Mouse (Mus musculus): ENCODE measurements at regions not wholly inside any gene's neighbourhood (a gene's known extent, or its start where the extent isn't known, plus 50 kb on each side); places are given as distances from the start of the nearest gene placed in this dataset.
A peak's percentile ranks its signal among the peaks of the same experiment; 100 is the strongest.

GRCm38 (mm10) chr17:84097286-84097685, 90.5 kb downstream of the Zfp36l2 start:
- Histone ChIP-seq H3K27ac (ENCODE audit: insufficient read depth, low read length) (peak overlapping the region; percentile 96), H3K4me3 (ENCODE audit: insufficient read depth, low read length) (no peak overlapping the region; the same call in 1 of the 2 replicates), H3K4me1 (ENCODE audit: control insufficient read depth, insufficient read depth, low read length) (0 out of 2 replicates have a peak, but pooled peaks cover 1% of the 10 kb centered on the region)
- TF ChIP-seq CTCF (IDR thresholded peaks at IDR 0.05; ENCODE audit: extremely low read depth, insufficient read depth, low read length), result no peak
- TF ChIP-seq POLR2A (IDR thresholded peaks at IDR 0.05; ENCODE audit: extremely low read depth, insufficient read depth, low read length), result no peak

GRCm38 (mm10) chr17:84096345-84097260, 91.1 kb downstream of the Zfp36l2 start:
- no peak for TF ChIP-seq CTCF (IDR thresholded peaks at IDR 0.05; ENCODE audit: extremely low read depth, insufficient read depth, low read length)
- TF ChIP-seq POLR2A (IDR thresholded peaks at IDR 0.05; ENCODE audit: extremely low read depth, insufficient read depth, low read length), result no peak
- 0 out of 2 replicates have a peak, but pooled peaks cover 1% of the 10 kb centered on the region for H3K4me1 ChIP-seq (ENCODE audit: control insufficient read depth, insufficient read depth, low read length)
- peak overlapping the region; percentile 19; the same call in 1 of the 2 replicates for H3K4me3 ChIP-seq (ENCODE audit: insufficient read depth, low read length)

GRCm38 (mm10) chr17:84095829-84096228, 91.9 kb downstream of the Zfp36l2 start:
- Histone ChIP-seq H3K27ac (ENCODE audit: insufficient read depth, low read length) (no peak overlapping the region), H3K4me3 (ENCODE audit: insufficient read depth, low read length) (no peak overlapping the region), H3K4me1 (ENCODE audit: control insufficient read depth, insufficient read depth, low read length) (0 out of 2 replicates have a peak, but pooled peaks cover 1% of the 10 kb centered on the region)
- TF ChIP-seq CTCF (IDR thresholded peaks at IDR 0.05; ENCODE audit: extremely low read depth, insufficient read depth, low read length), result no peak
- no peak for TF ChIP-seq POLR2A (IDR thresholded peaks at IDR 0.05; ENCODE audit: extremely low read depth, insufficient read depth, low read length)

More at GRCm38 (mm10) chr17:84096345-84097260, 91.1 kb downstream of the Zfp36l2 start:
- H3K27ac ChIP-seq (ENCODE audit: insufficient read depth, low read length), result peak overlapping the region; percentile 96

GRCm38 (mm10) chr17:84095089-84095488, 92.7 kb downstream of the Zfp36l2 start:
- TF ChIP-seq CTCF (IDR thresholded peaks at IDR 0.05; ENCODE audit: extremely low read depth, insufficient read depth, low read length), result no peak

GRCm38 (mm10) chr17:84086394-84086793, 101.4 kb downstream of the Zfp36l2 start:
- TF ChIP-seq CTCF (IDR thresholded peaks at IDR 0.05; ENCODE audit: extremely low read depth, insufficient read depth, low read length), result no peak
- TF ChIP-seq POLR2A (IDR thresholded peaks at IDR 0.05; ENCODE audit: extremely low read depth, insufficient read depth, low read length), result no peak
- H3K27ac ChIP-seq (ENCODE audit: insufficient read depth, low read length), result no peak overlapping the region
- peaks cover 2% of the 10 kb centered on the region; the same call in 1 of the 2 replicates for H3K4me1 ChIP-seq (ENCODE audit: control insufficient read depth, insufficient read depth, low read length)

More at GRCm38 (mm10) chr17:84095089-84095488, 92.7 kb downstream of the Zfp36l2 start:
- Histone ChIP-seq H3K4me1 (ENCODE audit: control insufficient read depth, insufficient read depth, low read length) (0 out of 2 replicates have a peak, but pooled peaks cover 1% of the 10 kb centered on the region), H3K4me3 (ENCODE audit: insufficient read depth, low read length) (no peak overlapping the region), H3K27ac (ENCODE audit: insufficient read depth, low read length) (no peak overlapping the region)

GRCm38 (mm10) chr17:84085721-84086120, 102.0 kb downstream of the Zfp36l2 start:
- H3K27ac ChIP-seq (ENCODE audit: insufficient read depth, low read length), result no peak overlapping the region
- H3K4me1 ChIP-seq (ENCODE audit: control insufficient read depth, insufficient read depth, low read length), result peaks cover 2% of the 10 kb centered on the region; the same call in 1 of the 2 replicates
- no peak for TF ChIP-seq CTCF (IDR thresholded peaks at IDR 0.05; ENCODE audit: extremely low read depth, insufficient read depth, low read length)
- no peak for TF ChIP-seq POLR2A (IDR thresholded peaks at IDR 0.05; ENCODE audit: extremely low read depth, insufficient read depth, low read length)

More at GRCm38 (mm10) chr17:84086394-84086793, 101.4 kb downstream of the Zfp36l2 start:
- H3K4me3 ChIP-seq (ENCODE audit: insufficient read depth, low read length), result no peak overlapping the region

GRCm38 (mm10) chr17:84085232-84085631, 102.5 kb downstream of the Zfp36l2 start:
- TF ChIP-seq POLR2A (IDR thresholded peaks at IDR 0.05; ENCODE audit: extremely low read depth, insufficient read depth, low read length), result no peak
- H3K4me1 ChIP-seq (ENCODE audit: control insufficient read depth, insufficient read depth, low read length), result peaks cover 2% of the 10 kb centered on the region; the same call in 1 of the 2 replicates
- no peak overlapping the region for H3K27ac ChIP-seq (ENCODE audit: insufficient read depth, low read length)

More at GRCm38 (mm10) chr17:84085721-84086120, 102.0 kb downstream of the Zfp36l2 start:
- H3K4me3 ChIP-seq (ENCODE audit: insufficient read depth, low read length), result no peak overlapping the region

GRCm38 (mm10) chr17:84083307-84084263, 104.2 kb downstream of the Zfp36l2 start:
- H3K27ac ChIP-seq (ENCODE audit: insufficient read depth, low read length), result no peak overlapping the region
- TF ChIP-seq POLR2A (IDR thresholded peaks at IDR 0.05; ENCODE audit: extremely low read depth, insufficient read depth, low read length) (no peak), CTCF (IDR thresholded peaks at IDR 0.05; ENCODE audit: extremely low read depth, insufficient read depth, low read length) (no peak)
- peaks cover 2% of the 10 kb centered on the region; the same call in 1 of the 2 replicates for H3K4me1 ChIP-seq (ENCODE audit: control insufficient read depth, insufficient read depth, low read length)
- H3K4me3 ChIP-seq (ENCODE audit: insufficient read depth, low read length), result no peak overlapping the region

More at GRCm38 (mm10) chr17:84085232-84085631, 102.5 kb downstream of the Zfp36l2 start:
- no peak overlapping the region for H3K4me3 ChIP-seq (ENCODE audit: insufficient read depth, low read length)

GRCm38 (mm10) chr17:84082571-84082970, 105.2 kb downstream of the Zfp36l2 start:
- TF ChIP-seq POLR2A (IDR thresholded peaks at IDR 0.05; ENCODE audit: extremely low read depth, insufficient read depth, low read length) (no peak), CTCF (IDR thresholded peaks at IDR 0.05; ENCODE audit: extremely low read depth, insufficient read depth, low read length) (no peak)
- Histone ChIP-seq H3K27ac (ENCODE audit: insufficient read depth, low read length) (peak overlapping the region; percentile 80), H3K4me3 (ENCODE audit: insufficient read depth, low read length) (no peak overlapping the region), H3K4me1 (ENCODE audit: control insufficient read depth, insufficient read depth, low read length) (peaks cover 2% of the 10 kb centered on the region; the same call in 1 of the 2 replicates)

Measured in cortical plate, adult 2 months (tissue).